Mouse (Mus musculus) forebrain, embryonic 11.5 days (tissue): Measurements from ENCODE around the gene Sulf2. TPM values are rescaled to one million over a fixed set of nuclear protein-coding genes. Genes with fewer than 3 reads are reported as not detected.

Source experiments
- ATAC-seq: fragments of 200-750 bp; cut with Nextera tagmentation; replicated peaks from 2 replicates; pipeline ENCODE4 v1.8.0; 2017; ENCODE audit warnings: moderate TSS enrichment; ENCODE audit not compliant: low FRiP score
- DNase-seq: peaks from one replicate; pipeline ENCODE4 v3.0.0-alpha.2; 2017; ENCODE audit warnings: low spot score
- H3K27ac ChIP-seq: fragments of 300-500 bp; sonication (generic); 2 replicates; pipeline ENCODE4 v1.5.1; 2014; ENCODE audit warnings: low read depth, low read length
- H3K27me3 ChIP-seq: fragments of 300-500 bp; sonication (generic); 2 replicates; pipeline ENCODE4 v1.6.1; 2014; ENCODE audit warnings: mild to moderate bottlenecking, low read length, mixed read lengths; ENCODE audit not compliant: control insufficient read depth, insufficient read depth
- H3K36me3 ChIP-seq: fragments of 300-500 bp; sonication (generic); 2 replicates; pipeline ENCODE4 v1.6.1; 2014; ENCODE audit warnings: mild to moderate bottlenecking, low read length, moderate library complexity, mixed read lengths; ENCODE audit not compliant: control insufficient read depth, insufficient read depth
- H3K4me1 ChIP-seq: fragments of 300-500 bp; sonication (generic); replicated peaks from 2 replicates; pipeline ENCODE4 v1.6.1; 2014; ENCODE audit warnings: low read length, mixed read lengths; ENCODE audit not compliant: control insufficient read depth, insufficient read depth
- H3K4me2 ChIP-seq: fragments of 300-500 bp; sonication (generic); 2 replicates; pipeline ENCODE4 v1.6.1; 2014; ENCODE audit warnings: low read depth, mild to moderate bottlenecking, low read length, moderate library complexity, mixed read lengths; ENCODE audit not compliant: severe bottlenecking
- H3K4me3 ChIP-seq: fragments of 300-500 bp; sonication (generic); 2 replicates; pipeline ENCODE4 v1.5.1; 2014; ENCODE audit warnings: low read depth, low read length
- H3K9ac ChIP-seq: fragments of 300-500 bp; sonication (generic); 2 replicates; pipeline ENCODE4 v1.6.1; 2014; ENCODE audit warnings: low read length
- H3K9me3 ChIP-seq: fragments of 300-500 bp; sonication (generic); 2 replicates; pipeline ENCODE4 v1.6.1; 2016; ENCODE audit warnings: low read length, mixed read lengths; ENCODE audit not compliant: control insufficient read depth
- WGBS: fragments of 180-500 bp; shearing (Covaris S2); extraction: QIAGEN DNeasy Blood & Tissue Kit; methylation state at CpG from one replicate; pipeline ENCODE4 v1.1.7; 2014; 5-methylcytosine and 5-hydroxymethylcytosine counted together
- polyA plus RNA-seq: library from polyadenylated mRNA; unstranded; fragments of >200 nt; fragmentation: Nextera tagmentation; extraction: Ambion mirVana; gene quantifications from 2 replicates; pipeline ENCODE4 v1.2.1, GENCODE M21; 2014

Sulf2 gene
- polyA plus RNA-seq, 1 experiment from 2014 or later: 97.9 TPM

GRCm38 (mm10) chr2:166034967-166035490 is 120.4 kb downstream of the Sulf2 start:
- Histone ChIP-seq H3K27me3 (no peaks in the 10 kb centered on the region), H3K4me3 (no peak overlapping the region), H3K9ac (no peak overlapping the region), H3K36me3 (no peaks in the 10 kb centered on the region), H3K4me1 (peaks cover 11% of the 10 kb centered on the region), H3K4me2 (no peak overlapping the region), H3K27ac (no peak overlapping the region), H3K9me3 (no peaks in the 10 kb centered on the region)
- DNase-seq: no peak
- 80% methylated on average over 3 of the region's 3 CpGs for WGBS
- no peak for ATAC-seq

DNA sequence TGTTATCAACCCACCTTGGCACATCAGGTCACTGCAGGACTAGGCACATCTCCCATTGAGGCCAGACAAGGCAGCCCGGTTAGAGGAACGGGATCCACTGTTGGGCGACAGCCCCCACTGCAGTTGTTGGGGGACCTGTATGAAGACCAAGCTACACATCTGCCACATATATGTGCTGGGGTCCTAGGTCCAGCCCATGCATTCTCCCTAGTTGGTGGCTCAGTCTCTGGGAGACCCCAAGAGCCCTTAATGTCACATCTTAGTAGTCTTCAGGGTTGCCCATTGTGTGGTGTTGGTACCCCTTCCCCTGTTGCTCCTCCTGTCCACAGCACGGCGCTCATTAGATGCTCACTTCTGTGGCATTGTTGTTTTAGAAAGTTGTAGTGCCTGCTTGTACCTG is 122.8 kb downstream of the Sulf2 start:
- H3K9ac ChIP-seq: no peak overlapping the region
- H3K9me3 ChIP-seq: no peaks in the 10 kb centered on the region
- ATAC-seq (no peak), DNase-seq (no peak)
- 95% methylated on average over 5 of the region's 5 CpGs for WGBS
- no peak overlapping the region for H3K4me3 ChIP-seq
- H3K4me1 ChIP-seq: peaks cover 11% of the 10 kb centered on the region
- H3K27ac ChIP-seq: no peak overlapping the region
- H3K27me3 ChIP-seq: no peaks in the 10 kb centered on the region
- no peaks in the 10 kb centered on the region for H3K36me3 ChIP-seq
- no peak overlapping the region for H3K4me2 ChIP-seq

GRCm38 (mm10) chr2:166031120-166031929 is 124.1 kb downstream of the Sulf2 start:
- Histone ChIP-seq H3K36me3 (no peaks in the 10 kb centered on the region), H3K27ac (no peak overlapping the region), H3K9me3 (no peaks in the 10 kb centered on the region), H3K9ac (peak overlapping the region; percentile 23; the same call in 1 of the 2 replicates), H3K4me3 (no peak overlapping the region), H3K27me3 (no peaks in the 10 kb centered on the region), H3K4me1 (peaks cover 11% of the 10 kb centered on the region), H3K4me2 (peak overlapping the region; percentile 26; the same call in 1 of the 2 replicates)
- 34% methylated on average over 7 of the region's 7 CpGs for WGBS
- DNase-seq: peak; percentile 63
- ATAC-seq: 0 out of 2 replicates have a peak, but pooled peaks have one; percentile 24

GRCm38 (mm10) chr2:166030256-166030995 is 125.0 kb downstream of the Sulf2 start:
- 11% methylated on average over 13 of the region's 13 CpGs for WGBS

GRCm38 (mm10) chr2:166029232-166029631 is 126.2 kb downstream of the Sulf2 start:
- no peak overlapping the region for H3K4me2 ChIP-seq
- no peak overlapping the region for H3K9ac ChIP-seq
- peaks cover 11% of the 10 kb centered on the region for H3K4me1 ChIP-seq
- H3K4me3 ChIP-seq: no peak overlapping the region
- no peaks in the 10 kb centered on the region for H3K27me3 ChIP-seq
- H3K27ac ChIP-seq: no peak overlapping the region
- no peaks in the 10 kb centered on the region for H3K36me3 ChIP-seq
- DNase-seq (no peak), ATAC-seq (no peak)
- H3K9me3 ChIP-seq: no peaks in the 10 kb centered on the region
- WGBS: 73% methylated on average over 4 of the region's 4 CpGs

More at GRCm38 (mm10) chr2:166030256-166030995, 125.0 kb downstream of the Sulf2 start:
- peak overlapping the region; percentile 26 for H3K4me2 ChIP-seq
- DNase-seq: no peak
- peak overlapping the region; percentile 55 for H3K27ac ChIP-seq
- H3K4me3 ChIP-seq: no peak overlapping the region
- H3K9me3 ChIP-seq: no peaks in the 10 kb centered on the region
- ATAC-seq: no peak
- no peaks in the 10 kb centered on the region for H3K36me3 ChIP-seq
- H3K27me3 ChIP-seq: no peaks in the 10 kb centered on the region
- H3K9ac ChIP-seq: no peak overlapping the region; the same call in 1 of the 2 replicates
- peaks cover 11% of the 10 kb centered on the region for H3K4me1 ChIP-seq

DNA sequence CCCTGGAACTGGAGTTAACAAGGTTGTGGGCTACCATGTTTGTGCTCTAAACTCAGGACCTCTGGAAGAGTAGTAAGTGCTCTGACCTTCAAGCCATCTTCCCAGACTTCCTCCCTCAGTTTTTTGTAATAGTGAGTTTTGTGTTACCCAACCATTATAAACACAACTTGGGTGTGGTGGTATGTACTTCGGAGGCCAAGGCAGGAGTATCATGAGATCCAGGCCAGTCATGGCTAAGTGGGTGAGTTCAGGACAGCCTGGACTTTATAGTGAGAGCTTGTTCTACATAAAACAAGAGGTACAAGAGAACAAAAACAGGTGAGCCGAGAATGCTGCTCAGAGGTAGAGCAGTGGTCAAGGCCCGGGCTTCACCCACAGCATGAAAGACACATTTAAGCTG is 127.6 kb downstream of the Sulf2 start:
- no peaks in the 10 kb centered on the region for H3K9me3 ChIP-seq
- ATAC-seq: no peak
- no peak for DNase-seq
- no peak overlapping the region for H3K27ac ChIP-seq
- no peaks in the 10 kb centered on the region for H3K36me3 ChIP-seq
- H3K4me2 ChIP-seq: no peak overlapping the region
- peaks cover 11% of the 10 kb centered on the region for H3K4me1 ChIP-seq
- 89% methylated on average over 3 of the region's 3 CpGs for WGBS
- H3K4me3 ChIP-seq: no peak overlapping the region
- no peaks in the 10 kb centered on the region for H3K27me3 ChIP-seq
- H3K9ac ChIP-seq: no peak overlapping the region

DNA sequence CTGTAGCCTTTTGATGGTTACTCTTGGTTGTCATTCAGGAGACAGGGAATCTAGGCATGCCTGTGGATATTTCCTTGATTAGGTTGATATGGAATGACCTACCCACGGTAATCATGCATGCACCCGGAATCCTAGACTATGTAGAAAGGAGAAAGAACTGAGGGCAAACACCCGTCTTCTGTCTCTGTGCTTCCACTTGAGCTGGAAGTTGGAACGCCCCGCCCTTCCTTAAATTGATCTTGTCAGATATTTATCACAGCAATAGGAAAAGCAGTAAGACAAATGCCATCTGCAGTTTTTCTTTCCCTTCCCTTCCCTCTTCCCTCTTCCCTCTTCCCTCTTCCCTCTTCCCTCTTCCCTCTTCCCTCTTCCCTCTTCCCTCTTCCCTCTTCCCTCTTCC is 129.5 kb downstream of the Sulf2 start:
- H3K4me1 ChIP-seq: peaks cover 18% of the 10 kb centered on the region
- no peak overlapping the region for H3K4me3 ChIP-seq
- ATAC-seq (no peak), DNase-seq (no peak)
- no peak overlapping the region for H3K4me2 ChIP-seq
- 87% methylated on average over 5 of the region's 5 CpGs for WGBS
- no peak overlapping the region for H3K27ac ChIP-seq
- H3K36me3 ChIP-seq: no peaks in the 10 kb centered on the region
- no peak overlapping the region for H3K9ac ChIP-seq
- H3K9me3 ChIP-seq: no peaks in the 10 kb centered on the region
- no peaks in the 10 kb centered on the region for H3K27me3 ChIP-seq

DNA sequence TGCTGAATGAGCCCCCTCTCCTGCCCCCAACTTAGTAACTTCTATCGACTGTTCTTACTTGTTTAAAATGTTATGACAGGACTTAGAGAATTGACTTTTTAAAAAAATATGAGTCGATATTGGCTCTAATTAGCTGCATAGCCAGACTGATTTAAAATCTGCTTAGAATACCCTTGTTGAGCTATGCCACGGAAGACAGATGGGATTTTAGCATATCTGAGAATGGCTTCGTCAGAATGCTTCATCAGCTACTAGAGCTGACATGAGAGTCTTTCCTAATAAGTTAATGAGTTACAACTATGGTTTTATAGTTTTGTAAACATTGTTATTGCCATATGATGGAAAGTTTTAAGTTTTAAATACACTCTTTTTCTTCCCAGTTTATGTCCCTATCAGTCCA is 130.8 kb downstream of the Sulf2 start:
- Histone ChIP-seq H3K4me3 (no peak overlapping the region), H3K9ac (no peak overlapping the region), H3K4me2 (no peak overlapping the region), H3K9me3 (no peaks in the 10 kb centered on the region), H3K27ac (no peak overlapping the region), H3K27me3 (no peaks in the 10 kb centered on the region), H3K36me3 (no peaks in the 10 kb centered on the region), H3K4me1 (peaks cover 15% of the 10 kb centered on the region)
- DNase-seq (no peak), ATAC-seq (no peak)
- WGBS: 82% methylated on average over 4 of the region's 4 CpGs
